Mouse (Mus musculus) urinary bladder, postnatal 14 days (tissue): ENCODE data around the gene 9030025P20Rik.
"Not testable (repeated sequence)": the region's sequence is repeated elsewhere in the genome, so short reads cannot be mapped to it uniquely, and the experiment has no call there.

Source experiments
- DNase-seq: peaks from one replicate; pipeline ENCODE4 v3.0.0; 2021; ENCODE audit warnings: low spot score

9030025P20Rik gene

DNA sequence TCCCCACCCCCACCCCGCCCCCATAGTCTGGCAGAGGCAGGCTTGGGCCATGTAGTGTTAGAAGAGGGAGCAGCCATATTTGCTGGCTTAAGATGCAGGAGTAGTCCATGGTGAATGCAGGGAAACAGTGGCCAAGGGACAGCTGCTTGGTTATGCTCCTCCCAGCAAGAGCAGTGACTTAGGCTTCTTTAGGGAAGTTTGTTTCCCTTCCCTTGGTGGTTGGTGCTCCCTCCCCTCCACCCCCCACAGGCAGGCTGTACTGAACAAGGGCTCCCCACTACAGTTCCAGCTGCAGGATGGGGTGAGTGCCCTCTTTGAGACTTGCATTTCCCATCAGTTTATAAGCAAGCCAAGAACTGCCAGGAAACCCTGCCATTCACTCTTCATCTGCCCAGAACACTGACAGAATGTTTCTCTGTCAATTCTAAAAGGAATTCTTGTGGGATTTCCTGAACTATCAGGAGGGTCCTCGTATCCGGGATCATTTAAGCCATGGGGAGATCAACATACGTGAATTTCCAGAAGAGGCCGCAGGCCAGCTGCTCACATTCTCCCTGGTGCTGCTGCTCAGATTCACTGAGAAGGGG, 11.9 kb downstream of the 9030025P20Rik start:
- DNase-seq = not testable (repeated sequence)

DNA sequence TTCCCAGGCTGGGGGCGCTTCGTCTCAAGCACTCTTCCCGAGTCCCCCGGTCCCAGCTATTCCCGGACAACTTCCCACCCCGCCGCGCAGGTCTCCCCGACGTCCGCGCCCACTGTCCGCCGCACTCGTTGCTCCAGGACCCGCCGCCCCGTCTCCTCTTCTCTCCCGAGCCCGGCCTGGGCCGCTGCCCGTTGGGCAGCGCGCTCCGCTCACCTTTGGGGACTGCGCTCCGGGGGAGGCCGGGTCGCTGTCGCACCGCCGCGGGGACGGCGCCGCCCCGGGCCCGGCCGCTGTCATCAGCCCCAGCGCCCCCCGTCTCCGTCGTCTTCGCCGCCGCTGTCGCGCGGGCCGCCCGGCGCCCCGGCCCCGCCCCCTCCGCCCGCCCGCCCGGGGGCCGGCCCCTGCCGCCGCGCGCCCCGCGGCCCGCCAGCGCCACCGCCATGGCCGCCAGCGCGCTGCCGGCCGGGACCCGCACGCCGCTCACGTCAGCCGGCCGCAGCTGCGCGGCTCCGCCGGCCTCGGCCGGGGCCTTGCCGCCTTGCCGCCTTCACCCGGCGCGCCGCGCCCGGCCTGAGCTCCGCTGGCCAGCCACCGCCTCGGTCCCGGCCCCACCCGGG, 14.4 kb downstream of the 9030025P20Rik start:
- DNase-seq = not testable (repeated sequence)

DNA sequence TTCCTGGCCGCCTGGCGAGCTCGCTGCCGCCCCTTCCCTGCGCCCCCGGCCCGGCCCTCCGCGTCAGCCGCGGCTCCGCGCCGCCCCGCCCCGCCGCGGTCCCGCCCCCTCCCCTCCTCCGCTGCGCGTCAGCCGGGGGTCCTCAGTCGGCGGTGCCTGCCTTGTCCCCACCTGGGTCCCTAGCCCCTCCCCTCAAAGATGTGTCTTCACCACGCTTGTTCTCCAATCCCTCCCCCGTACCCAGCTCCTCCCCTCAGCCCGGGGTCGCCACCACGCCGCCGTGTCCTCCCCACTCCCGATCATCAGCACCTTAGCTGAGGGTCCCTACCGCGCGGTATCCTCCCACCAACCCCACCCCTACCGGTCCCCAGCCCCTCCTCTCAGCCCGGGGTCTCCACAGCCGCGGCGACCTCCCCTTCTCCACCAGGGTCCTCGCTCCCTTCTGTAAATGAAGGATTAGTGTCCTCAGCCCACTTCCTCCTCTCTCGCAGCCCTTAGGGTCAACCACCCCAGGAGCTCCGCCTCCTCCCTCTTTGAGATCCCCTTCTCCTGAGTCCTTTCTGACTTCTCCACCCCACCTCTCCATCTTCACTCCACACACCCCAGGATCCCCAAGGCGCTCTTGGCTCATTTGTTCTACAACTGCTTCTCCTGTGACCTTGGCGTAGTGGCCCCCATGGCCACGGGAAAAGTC, 15.0 kb downstream of the 9030025P20Rik start:
- not testable (repeated sequence) for DNase-seq

- DNase-seq = not testable (repeated sequence)
These were observed 15.9 kb downstream of the 9030025P20Rik start for GRCm38 (mm10) chr17:14994140-14994539.

- DNase-seq = not testable (repeated sequence)
These were observed 21.8 kb downstream of the 9030025P20Rik start for GRCm38 (mm10) chr17:15000047-15000446.

- not testable (repeated sequence) for DNase-seq
These were observed 30.8 kb downstream of the 9030025P20Rik start for GRCm38 (mm10) chr17:15009088-15009487.

- DNase-seq = not testable (repeated sequence)
These were observed 31.6 kb downstream of the 9030025P20Rik start, which contains the start of gene Gm3435 for GRCm38 (mm10) chr17:15009706-15010413. Gene Gm3435, plus strand, starts transcription at chr17:15010176.

DNA sequence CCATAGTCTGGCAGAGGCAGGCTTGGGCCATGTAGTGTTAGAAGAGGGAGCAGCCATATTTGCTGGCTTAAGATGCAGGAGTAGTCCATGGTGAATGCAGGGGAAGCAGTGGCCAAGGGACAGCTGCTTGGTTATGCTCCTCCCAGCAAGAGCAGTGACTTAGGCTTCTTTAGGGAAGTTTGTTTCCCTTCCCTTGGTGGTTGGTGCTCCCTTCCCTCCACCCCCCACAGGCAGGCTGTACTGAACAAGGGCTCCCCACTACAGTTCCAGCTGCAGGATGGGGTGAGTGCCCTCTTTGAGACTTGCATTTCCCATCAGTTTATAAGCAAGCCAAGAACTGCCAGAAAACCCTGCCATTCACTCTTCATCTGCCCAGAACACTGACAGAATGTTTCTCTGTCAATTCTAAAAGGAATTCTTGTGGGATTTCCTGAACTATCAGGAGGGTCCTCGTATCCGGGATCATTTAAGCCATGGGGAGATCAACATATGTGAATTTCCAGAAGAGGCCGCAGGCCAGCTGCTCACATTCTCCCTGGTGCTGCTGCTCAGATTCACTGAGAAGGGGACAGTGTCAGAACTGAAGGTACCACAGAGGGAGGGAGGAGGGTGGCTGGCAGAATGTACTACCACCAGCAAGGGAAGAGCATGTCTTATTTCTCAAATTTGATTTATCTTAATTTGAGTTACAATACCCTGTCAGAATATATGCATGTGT, 43.4 kb downstream of the 9030025P20Rik start:
- peak; percentile 11 for DNase-seq

DNA sequence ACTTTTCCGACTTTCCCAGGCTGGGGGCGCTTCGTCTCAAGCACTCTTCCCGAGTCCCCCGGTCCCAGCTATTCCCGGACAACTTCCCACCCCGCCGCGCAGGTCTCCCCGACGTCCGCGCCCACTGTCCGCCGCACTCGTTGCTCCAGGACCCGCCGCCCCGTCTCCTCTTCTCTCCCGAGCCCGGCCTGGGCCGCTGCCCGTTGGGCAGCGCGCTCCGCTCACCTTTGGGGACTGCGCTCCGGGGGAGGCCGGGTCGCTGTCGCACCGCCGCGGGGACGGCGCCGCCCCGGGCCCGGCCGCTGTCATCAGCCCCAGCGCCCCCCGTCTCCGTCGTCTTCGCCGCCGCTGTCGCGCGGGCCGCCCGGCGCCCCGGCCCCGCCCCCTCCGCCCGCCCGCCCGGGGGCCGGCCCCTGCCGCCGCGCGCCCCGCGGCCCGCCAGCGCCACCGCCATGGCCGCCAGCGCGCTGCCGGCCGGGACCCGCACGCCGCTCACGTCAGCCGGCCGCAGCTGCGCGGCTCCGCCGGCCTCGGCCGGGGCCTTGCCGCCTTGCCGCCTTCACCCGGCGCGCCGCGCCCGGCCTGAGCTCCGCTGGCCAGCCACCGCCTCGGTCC, 45.7 kb downstream of the 9030025P20Rik start:
- DNase-seq = not testable (repeated sequence)

GRCm38 (mm10) chr17:15024502-15025193, 46.4 kb downstream of the 9030025P20Rik start:
- not testable (repeated sequence) for DNase-seq

DNA sequence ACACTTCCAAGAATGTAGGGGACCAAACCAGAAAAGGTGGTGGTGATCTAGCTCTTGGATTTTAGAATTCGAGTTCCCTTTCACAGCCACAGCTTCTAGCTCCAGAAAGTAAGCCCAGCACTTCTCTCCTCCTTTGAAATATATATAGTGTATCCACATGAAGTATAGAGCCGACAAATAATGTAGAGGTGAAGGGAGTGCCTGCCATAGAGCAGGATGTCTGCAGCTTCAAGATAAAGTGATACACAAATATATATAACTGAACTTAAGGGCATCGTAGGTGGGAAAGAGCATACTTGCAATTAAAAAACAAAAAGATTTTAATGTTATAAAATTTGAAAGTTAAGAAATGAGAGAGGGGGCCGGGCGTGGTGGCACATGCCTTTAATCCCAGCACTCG, 47.2 kb downstream of the 9030025P20Rik start:
- DNase-seq = not testable (repeated sequence)

- not testable (repeated sequence) for DNase-seq
These were observed 53.1 kb downstream of the 9030025P20Rik start for GRCm38 (mm10) chr17:15031414-15031813.

DNA sequence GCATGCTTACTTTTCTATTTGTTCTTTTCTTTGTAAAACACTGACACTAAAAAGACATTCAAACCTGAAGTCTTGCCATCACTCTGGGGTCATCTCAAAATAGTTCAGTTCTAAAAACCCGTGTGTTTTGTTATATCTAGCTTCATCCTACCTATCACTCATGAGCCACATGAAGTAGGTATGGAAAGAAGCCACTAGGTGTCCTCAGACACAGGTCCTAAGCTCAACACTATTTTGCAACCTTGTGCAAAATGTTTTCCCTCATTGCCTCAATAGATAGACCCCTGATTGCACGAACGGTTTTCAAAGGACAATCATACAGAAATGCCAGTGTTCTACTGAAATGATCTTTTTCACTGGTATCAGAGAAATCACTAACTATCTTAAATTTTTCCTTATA, 62.2 kb downstream of the 9030025P20Rik start:
- not testable (repeated sequence) for DNase-seq
